Mouse (Mus musculus): ENCODE measurements around the gene Fgfr2. TPM values are rescaled to one million over a fixed set of nuclear protein-coding genes. Genes with fewer than 3 reads are reported as not detected.

Gene Fgfr2
- polyA plus RNA-seq, 1 experiment = 114 TPM

DNA sequence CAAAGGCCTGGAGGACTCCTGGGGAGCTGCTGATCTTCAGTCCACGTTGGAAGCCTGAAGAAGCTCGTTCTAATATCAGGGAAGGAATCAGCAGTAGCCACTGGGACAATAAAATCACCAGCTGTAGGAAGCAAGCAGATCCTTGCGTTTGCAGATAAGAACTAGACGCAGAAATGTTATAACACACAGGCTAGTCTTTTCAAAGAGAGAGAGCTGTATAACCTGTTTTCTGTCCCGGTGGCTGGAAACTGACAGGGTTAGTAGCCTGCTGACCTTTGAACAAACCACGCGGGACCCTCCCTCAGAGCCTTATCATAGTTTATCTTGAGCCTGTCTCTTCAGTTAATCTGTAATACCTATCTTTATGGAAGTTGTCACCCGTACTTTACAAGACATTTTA lies 736.8 kb downstream of the Fgfr2 start:
- no peak for TF ChIP-seq CTCF (IDR thresholded peaks at IDR 0.05; ENCODE audit: insufficient read depth, low read length)
- TF ChIP-seq POLR2A (IDR thresholded peaks at IDR 0.05; ENCODE audit: borderline replicate concordance, extremely low read depth, low read depth, low read length) = no peak
- DNase-seq = no peak
- Histone ChIP-seq H3K4me1 (ENCODE audit: control insufficient read depth, insufficient read depth, low read length) (no peaks in the 10 kb centered on the region), H3K4me3 (replicated peaks; ENCODE audit: extremely low read depth, low read depth, low read length) (no peak overlapping the region)
- WGBS = 39% methylated on average over 8 of the region's 8 CpGs

DNA sequence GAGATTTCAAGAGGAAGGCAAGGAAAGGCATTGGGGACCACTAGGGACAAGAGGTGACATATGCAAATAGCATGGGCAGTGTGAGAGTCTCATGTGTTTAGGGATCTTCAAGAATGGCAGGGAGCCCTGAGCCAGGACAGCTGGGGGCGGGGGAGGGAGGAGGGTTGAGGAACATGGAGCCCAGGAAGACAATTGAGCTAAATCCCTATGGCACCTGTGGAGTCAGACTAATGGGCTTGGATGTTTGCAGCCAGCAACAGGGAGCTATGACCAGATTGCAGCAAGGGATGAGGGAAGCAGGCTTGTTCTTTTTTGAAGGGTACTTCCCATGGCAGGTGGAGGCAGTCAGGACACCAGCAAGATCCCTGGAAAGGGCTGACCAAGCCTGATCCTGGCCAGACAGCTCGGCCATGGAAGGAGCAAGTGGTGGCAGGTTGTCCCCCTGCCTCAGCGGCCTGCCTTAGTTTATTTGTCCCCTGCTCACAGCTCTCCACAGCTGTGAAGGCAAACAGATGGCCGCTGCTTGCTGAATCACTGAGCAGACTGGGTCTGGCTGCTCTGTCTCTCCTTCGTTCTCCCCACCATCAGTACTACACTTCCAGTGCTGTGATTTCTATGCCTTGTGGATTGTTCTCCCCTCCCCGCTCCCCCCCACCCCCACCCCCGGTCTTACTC lies 737.6 kb downstream of the Fgfr2 start:
- TF ChIP-seq POLR2A (IDR thresholded peaks at IDR 0.05; ENCODE audit: borderline replicate concordance, extremely low read depth, low read depth, low read length) (no peak), CTCF (IDR thresholded peaks at IDR 0.05; ENCODE audit: insufficient read depth, low read length) (no peak)
- Histone ChIP-seq H3K4me3 (replicated peaks; ENCODE audit: extremely low read depth, low read depth, low read length) (no peak overlapping the region), H3K4me1 (ENCODE audit: control insufficient read depth, insufficient read depth, low read length) (no peaks in the 10 kb centered on the region)
- no peak for DNase-seq
- 68% methylated on average over 7 of the region's 7 CpGs for WGBS

- no peak for DNase-seq
- Histone ChIP-seq H3K4me3 (replicated peaks; ENCODE audit: extremely low read depth, low read depth, low read length) (no peak overlapping the region), H3K4me1 (ENCODE audit: control insufficient read depth, insufficient read depth, low read length) (no peaks in the 10 kb centered on the region)
- TF ChIP-seq CTCF (IDR thresholded peaks at IDR 0.05; ENCODE audit: insufficient read depth, low read length) = no peak
- TF ChIP-seq POLR2A (IDR thresholded peaks at IDR 0.05; ENCODE audit: borderline replicate concordance, extremely low read depth, low read depth, low read length) = no peak
- 73% methylated on average over 8 of the region's 8 CpGs for WGBS
Observed at GRCm38 (mm10) chr7:132384736-132385455, 738.3 kb downstream of the Fgfr2 start.

DNA sequence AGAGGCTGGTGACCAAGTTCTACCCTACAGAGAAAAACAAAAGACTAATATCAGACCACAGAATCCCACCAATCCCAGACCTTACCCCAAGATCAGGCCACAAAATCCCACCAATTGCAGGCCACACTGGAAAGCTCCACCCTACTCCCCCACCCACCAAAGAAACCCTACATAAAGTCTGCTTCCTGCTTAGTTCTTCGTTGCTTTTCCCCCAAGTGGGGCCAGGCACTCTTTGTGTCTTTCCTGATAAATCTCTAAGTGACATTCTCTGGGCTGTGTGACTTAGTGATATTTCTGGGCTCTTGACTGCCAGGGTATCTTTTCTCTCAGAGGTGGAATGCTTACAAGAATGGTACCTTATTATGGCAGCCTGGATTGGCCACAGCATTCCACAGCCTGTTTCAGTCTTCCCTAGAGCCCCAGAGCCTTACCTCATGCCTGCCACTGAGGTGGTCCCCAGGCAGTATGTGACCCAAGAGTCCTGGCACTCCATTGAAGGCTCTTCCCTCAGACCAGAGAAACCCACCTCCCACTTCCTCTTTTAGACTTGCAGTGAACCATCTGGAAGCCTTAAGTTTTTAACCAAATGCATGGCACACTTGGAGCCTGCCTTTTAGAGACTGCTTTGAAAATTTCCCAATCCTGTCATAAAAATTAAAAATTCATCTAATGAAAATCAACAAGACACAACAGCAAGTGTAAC lies 742.4 kb downstream of the Fgfr2 start:
- TF ChIP-seq CTCF (IDR thresholded peaks at IDR 0.05; ENCODE audit: insufficient read depth, low read length) = no peak
- TF ChIP-seq POLR2A (IDR thresholded peaks at IDR 0.05; ENCODE audit: borderline replicate concordance, extremely low read depth, low read depth, low read length) = no peak
- 46% methylated on average over 1 of the region's 1 CpGs for WGBS
- DNase-seq = no peak
- Histone ChIP-seq H3K4me3 (replicated peaks; ENCODE audit: extremely low read depth, low read depth, low read length) (no peak overlapping the region), H3K4me1 (ENCODE audit: control insufficient read depth, insufficient read depth, low read length) (no peaks in the 10 kb centered on the region)

- no peaks in the 10 kb centered on the region for H3K4me1 ChIP-seq (ENCODE audit: control insufficient read depth, insufficient read depth, low read length)
- TF ChIP-seq CTCF (IDR thresholded peaks at IDR 0.05; ENCODE audit: insufficient read depth, low read length) (no peak), POLR2A (IDR thresholded peaks at IDR 0.05; ENCODE audit: borderline replicate concordance, extremely low read depth, low read depth, low read length) (no peak)
- no peak for DNase-seq
- WGBS = 65% methylated on average over 6 of the region's 6 CpGs
- H3K4me3 ChIP-seq (replicated peaks; ENCODE audit: extremely low read depth, low read depth, low read length) = no peak overlapping the region
Observed at GRCm38 (mm10) chr7:132377913-132378312, 745.2 kb downstream of the Fgfr2 start.

DNA sequence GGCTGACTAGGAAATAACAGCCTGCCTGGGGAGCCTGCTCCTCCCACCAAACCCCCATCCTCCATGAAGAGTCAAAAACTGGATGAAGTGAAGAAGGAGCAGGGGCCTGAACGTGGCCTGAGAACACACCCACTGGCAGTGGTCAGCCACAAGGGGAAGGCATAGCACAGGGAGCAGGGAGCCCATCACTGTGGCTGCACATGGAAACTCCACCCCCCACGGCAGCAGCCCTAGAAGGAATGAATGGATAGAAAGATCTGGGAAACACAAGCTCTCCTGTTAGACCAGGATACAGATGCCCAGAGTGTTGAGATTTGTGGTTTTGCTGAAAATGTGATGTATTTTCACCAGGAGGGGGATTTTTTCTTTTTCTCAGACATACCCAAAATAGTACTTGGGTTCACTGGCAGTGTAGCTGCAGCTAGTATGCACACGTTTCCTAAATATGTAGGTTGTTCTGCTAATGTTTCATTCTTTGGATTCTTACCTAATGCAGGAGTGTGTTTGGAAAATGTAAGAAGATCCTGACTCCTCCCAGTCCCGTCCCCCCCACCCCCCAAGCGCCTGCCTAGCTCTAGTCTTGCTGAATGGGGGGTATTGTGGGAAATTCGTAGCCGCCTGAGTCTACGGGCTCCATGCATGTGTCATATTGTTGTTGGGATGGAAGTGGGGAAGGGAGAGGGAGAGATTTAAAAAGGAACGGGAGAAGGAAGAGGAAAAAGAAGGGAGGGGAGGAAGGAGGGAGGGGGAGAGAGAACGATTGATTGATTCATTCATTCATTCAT lies 749.4 kb downstream of the Fgfr2 start:
- WGBS = 66% methylated on average over 10 of the region's 10 CpGs
- no peak for DNase-seq
- Histone ChIP-seq H3K4me1 (ENCODE audit: control insufficient read depth, insufficient read depth, low read length) (no peaks in the 10 kb centered on the region), H3K4me3 (replicated peaks; ENCODE audit: extremely low read depth, low read depth, low read length) (no peak overlapping the region)
- TF ChIP-seq CTCF (IDR thresholded peaks at IDR 0.05; ENCODE audit: insufficient read depth, low read length) = no peak
- TF ChIP-seq POLR2A (IDR thresholded peaks at IDR 0.05; ENCODE audit: borderline replicate concordance, extremely low read depth, low read depth, low read length) = no peak

- Histone ChIP-seq H3K4me3 (replicated peaks; ENCODE audit: extremely low read depth, low read depth, low read length) (no peak overlapping the region), H3K4me1 (ENCODE audit: control insufficient read depth, insufficient read depth, low read length) (no peaks in the 10 kb centered on the region)
- TF ChIP-seq CTCF (IDR thresholded peaks at IDR 0.05; ENCODE audit: insufficient read depth, low read length) = no peak
- no peak for DNase-seq
- 71% methylated on average over 17 of the region's 17 CpGs for WGBS
Observed at GRCm38 (mm10) chr7:132372752-132373513, 750.2 kb downstream of the Fgfr2 start.

- no peak for DNase-seq
- WGBS = 81% methylated on average over 1 of the region's 1 CpGs
- TF ChIP-seq CTCF (IDR thresholded peaks at IDR 0.05; ENCODE audit: insufficient read depth, low read length) (no peak), POLR2A (IDR thresholded peaks at IDR 0.05; ENCODE audit: borderline replicate concordance, extremely low read depth, low read depth, low read length) (no peak)
- Histone ChIP-seq H3K4me3 (replicated peaks; ENCODE audit: extremely low read depth, low read depth, low read length) (no peak overlapping the region), H3K4me1 (ENCODE audit: control insufficient read depth, insufficient read depth, low read length) (no peaks in the 10 kb centered on the region)
Observed at GRCm38 (mm10) chr7:132371832-132372231, 751.3 kb downstream of the Fgfr2 start.
